Mouse (Mus musculus) megakaryocyte, embryonic 14.5 days (primary cell): ENCODE measurements around the gene Cttnbp2.

ENCODE experiments used
- FLI1 ChIP-seq: IDR thresholded peaks from 2 replicates; pipeline ENCODE4 v1.6.1; 2012; ENCODE audit warnings: low read length, inconsistent platforms, mixed read lengths
- GATA1 ChIP-seq: IDR thresholded peaks from 3 replicates; pipeline ENCODE4 v1.6.1; 2012; ENCODE audit warnings: mixed read lengths, low read length, inconsistent platforms, borderline replicate concordance

- TF ChIP-seq GATA1 = no peak
- no peak for TF ChIP-seq FLI1
Measured at GRCm38 (mm10) chr6:18514480-18515352, at the start of gene Cttnbp2.
